Comparison of ENCODE assay signal across 9 mouse cellular contexts in genomic region chr4:45423406-45423805, GRCm38 (mm10). TPM values are rescaled to one million over a fixed set of nuclear protein-coding genes. Genes with fewer than 3 reads are reported as not detected.
DNase-seq lines count a peak whose midpoint lies in the region; ATAC-seq lines count a peak whose summit lies in the region.
"Had no signal": no experiment of that assay in that cellular context is flagged by ENCODE, and none has a peak within 500 bp of the region (broad histone marks: within the 10 kb centered on the region; RNA-seq: fewer than 3 reads in every experiment).

No protein-coding gene starts in this region.

- H3K27me3 ChIP-seq in forebrain, embryonic 10.5 days (ENCODE audit: poor library complexity, severe bottlenecking), result 0 out of 2 replicates have a peak, but pooled peaks cover 8% of the 10 kb centered on the region
- no peaks in the 10 kb centered on the region for H3K27me3 ChIP-seq in forebrain, embryonic 16.5 days (replicated peaks; ENCODE audit: control insufficient read depth, insufficient read depth, low read length)
- no peaks in the 10 kb centered on the region for H3K27me3 ChIP-seq in intestine, embryonic 14.5 days (replicated peaks; ENCODE audit: control insufficient read depth, insufficient read depth, low read length)
- H3K27me3 ChIP-seq: Patski had no signal

- no peak for DNase-seq in forebrain, embryonic 10.5 days (ENCODE audit: extremely low spot score, low spot score)
- DNase-seq in lung, adult 18-20 months, result peak; percentile 35 to 57
- no peak for DNase-seq in lung, postnatal 25 days (ENCODE audit: low spot score)
- DNase-seq in intestine, embryonic 14.5 days (ENCODE audit: low spot score), result no peak
- no peak for DNase-seq in cerebellum, adult 18-20 months
- no peak for DNase-seq in embryo, embryonic 10.5 days (ENCODE audit: low spot score)

- no peaks in the 10 kb centered on the region for H3K9me3 ChIP-seq in forebrain, embryonic 10.5 days
- H3K9me3 ChIP-seq in forebrain, embryonic 16.5 days (ENCODE audit: control insufficient read depth, low read length), result no peaks in the 10 kb centered on the region
- no peaks in the 10 kb centered on the region for H3K9me3 ChIP-seq in intestine, embryonic 14.5 days (ENCODE audit: control insufficient read depth, low read length)

- no peak for ATAC-seq in forebrain, embryonic 16.5 days
- peak; percentile 61 for ATAC-seq in intestine, embryonic 14.5 days (replicated peaks; ENCODE audit: low FRiP score, low TSS enrichment, low read depth)
- peak; percentile 37; the same call in 1 of the 2 replicates for ATAC-seq in megakaryocyte progenitor cell, adult 5-6 weeks (replicated peaks; ENCODE audit: poor library complexity)
- ATAC-seq: Patski had no signal

- no peaks in the 10 kb centered on the region; the same call in 1 of the 2 replicates for H3K36me3 ChIP-seq in forebrain, embryonic 10.5 days (replicated peaks)
- no peaks in the 10 kb centered on the region for H3K36me3 ChIP-seq in forebrain, embryonic 16.5 days (ENCODE audit: control insufficient read depth, insufficient read depth)
- peaks cover 3% of the 10 kb centered on the region; the same call in 1 of the 2 replicates for H3K36me3 ChIP-seq in intestine, embryonic 14.5 days (ENCODE audit: control insufficient read depth, insufficient read depth, low read length)

- H3K27ac ChIP-seq in forebrain, embryonic 10.5 days, result peak overlapping the region; percentile 78
- no peak overlapping the region for H3K27ac ChIP-seq in forebrain, embryonic 16.5 days (ENCODE audit: low read length)
- no peak overlapping the region for H3K27ac ChIP-seq in intestine, embryonic 14.5 days (ENCODE audit: low read depth)

- H3K4me1 ChIP-seq in forebrain, embryonic 10.5 days, result peaks cover 83% of the 10 kb centered on the region
- H3K4me1 ChIP-seq in forebrain, embryonic 16.5 days (replicated peaks; ENCODE audit: control insufficient read depth, insufficient read depth, low read length), result peaks cover 59% of the 10 kb centered on the region
- H3K4me1 ChIP-seq in intestine, embryonic 14.5 days (replicated peaks; ENCODE audit: control insufficient read depth, insufficient read depth, low read length), result peaks cover 15% of the 10 kb centered on the region

- no peak overlapping the region for H3K4me2 ChIP-seq in forebrain, embryonic 16.5 days (ENCODE audit: low read length)
- no peak overlapping the region for H3K4me2 ChIP-seq in intestine, embryonic 14.5 days (ENCODE audit: low read length)

- no peak overlapping the region for H3K9ac ChIP-seq in forebrain, embryonic 16.5 days (replicated peaks; ENCODE audit: low read depth, low read length)
- H3K9ac ChIP-seq in intestine, embryonic 14.5 days (ENCODE audit: low read length), result no peak overlapping the region

- H3K4me3 ChIP-seq in forebrain, embryonic 10.5 days, result no peak overlapping the region
- no peak overlapping the region for H3K4me3 ChIP-seq in forebrain, embryonic 16.5 days (replicated peaks; ENCODE audit: low read length)
- no peak overlapping the region for H3K4me3 ChIP-seq in intestine, embryonic 14.5 days (ENCODE audit: low read depth, low read length)

- WGBS in forebrain, embryonic 10.5 days, result 17% methylated on average over 8 of the region's 8 CpGs
- 19% methylated on average over 8 of the region's 8 CpGs for WGBS in forebrain, embryonic 16.5 days
- 43% methylated on average over 8 of the region's 8 CpGs for WGBS in intestine, embryonic 14.5 days

RNA-seq across cellular contexts. Expression of gene Slc25a51, which starts 14.8 kb away (rescaled TPM):
- polyA plus RNA-seq in forebrain, embryonic 10.5 days (2016; fragmentation: Nextera tagmentation; extraction: Ambion mirVana), result 78.5 and 83.3 TPM in 2 replicates
- 84.5 and 84.7 TPM in 2 replicates for polyA plus RNA-seq in forebrain, embryonic 16.5 days (2015; fragmentation: Nextera tagmentation; extraction: Ambion mirVana)
- polyA plus RNA-seq in intestine, embryonic 14.5 days (2014; fragmentation: Nextera tagmentation; extraction: Ambion mirVana), result 46.7 and 67.0 TPM in 2 replicates
- 37.6 and 43.2 TPM in 2 replicates for total RNA-seq in megakaryocyte progenitor cell, adult 5-6 weeks (2015)
- total RNA-seq in megakaryocyte progenitor cell, adult 5-6 weeks (2017), result 38.7 and 40.5 TPM in 2 replicates

Comparison
In these comparisons a context has a peak if more than half of its experiments do, and no peak if none do; other contexts are left out.
1. DNase-seq: peak in lung, adult 18-20 months (2 of 2); none in forebrain, embryonic 10.5 days (single experiment), lung, postnatal 25 days (single experiment), intestine, embryonic 14.5 days (single experiment), cerebellum, adult 18-20 months (0 of 2) and embryo, embryonic 10.5 days (single experiment).